Mouse (Mus musculus): Measurements from ENCODE around the gene Pdzrn3. TPM values are rescaled to one million over a fixed set of nuclear protein-coding genes. Genes with fewer than 3 reads are reported as not detected.

The Pdzrn3 gene
- total RNA-seq, 4 experiments from 2014 or later: 29.9 to 34.4 (median 32.5) TPM

- DNase-seq (ENCODE audit: low spot score in 2 of 2): no peak
Observed at GRCm38 (mm10) chr6:101261513-101261912, 116.2 kb downstream of the Pdzrn3 start.

- DNase-seq (ENCODE audit: low spot score in 2 of 2): no peak
Observed at GRCm38 (mm10) chr6:101259411-101259810, 118.3 kb downstream of the Pdzrn3 start.

GRCm38 (mm10) chr6:101257418-101257817 lies 120.3 kb downstream of the Pdzrn3 start:
- no peak for DNase-seq (ENCODE audit: low spot score in 2 of 2)

GRCm38 (mm10) chr6:101254652-101255051 lies 123.0 kb downstream of the Pdzrn3 start:
- no peak for DNase-seq (ENCODE audit: low spot score in 2 of 2)

- DNase-seq (ENCODE audit: low spot score in 2 of 2): peak in 1 of 2 experiments; percentile 75
Observed at GRCm38 (mm10) chr6:101251916-101252603, 125.6 kb downstream of the Pdzrn3 start.

- DNase-seq (ENCODE audit: low spot score in 2 of 2): no peak
Observed at GRCm38 (mm10) chr6:101251160-101251559, 126.5 kb downstream of the Pdzrn3 start.

- no peak for DNase-seq (ENCODE audit: low spot score in 2 of 2)
Observed at GRCm38 (mm10) chr6:101246137-101246536, 131.6 kb downstream of the Pdzrn3 start.

GRCm38 (mm10) chr6:101244355-101244754 lies 133.3 kb downstream of the Pdzrn3 start:
- DNase-seq (ENCODE audit: low spot score in 2 of 2): no peak

GRCm38 (mm10) chr6:101243189-101243815 lies 134.4 kb downstream of the Pdzrn3 start:
- DNase-seq (ENCODE audit: low spot score in 2 of 2): no peak

- no peak for DNase-seq (ENCODE audit: low spot score in 2 of 2)
Observed at GRCm38 (mm10) chr6:101236641-101237246, 141.0 kb downstream of the Pdzrn3 start.

- DNase-seq (ENCODE audit: low spot score in 2 of 2): no peak
Observed at GRCm38 (mm10) chr6:101236230-101236629, 141.5 kb downstream of the Pdzrn3 start.

GRCm38 (mm10) chr6:101234349-101234748 lies 143.3 kb downstream of the Pdzrn3 start:
- DNase-seq (ENCODE audit: low spot score in 2 of 2): no peak

- DNase-seq (ENCODE audit: low spot score in 2 of 2): no peak
Observed at GRCm38 (mm10) chr6:101233680-101234079, 144.0 kb downstream of the Pdzrn3 start.

GRCm38 (mm10) chr6:101227294-101227855 lies 150.3 kb downstream of the Pdzrn3 start:
- DNase-seq (ENCODE audit: low spot score in 2 of 2): no peak

GRCm38 (mm10) chr6:101220307-101220706 lies 157.4 kb downstream of the Pdzrn3 start:
- DNase-seq (ENCODE audit: low spot score in 2 of 2): no peak

GRCm38 (mm10) chr6:101219004-101219403 lies 158.7 kb downstream of the Pdzrn3 start:
- DNase-seq (ENCODE audit: low spot score in 2 of 2): no peak

GRCm38 (mm10) chr6:101218197-101218596 lies 159.5 kb downstream of the Pdzrn3 start:
- DNase-seq (ENCODE audit: low spot score in 2 of 2): no peak

- no peak for DNase-seq (ENCODE audit: low spot score in 2 of 2)
Observed at GRCm38 (mm10) chr6:101217756-101218155, 159.9 kb downstream of the Pdzrn3 start.

- DNase-seq (ENCODE audit: low spot score in 2 of 2): peak in 1 of 2 experiments; percentile 28
Observed at GRCm38 (mm10) chr6:101215436-101215791, 162.3 kb downstream of the Pdzrn3 start.

- no peak for DNase-seq (ENCODE audit: low spot score in 2 of 2)
Observed at GRCm38 (mm10) chr6:101214734-101215435, 162.8 kb downstream of the Pdzrn3 start.

GRCm38 (mm10) chr6:101213066-101213465 lies 164.6 kb downstream of the Pdzrn3 start:
- no peak for DNase-seq (ENCODE audit: low spot score in 2 of 2)

- no peak for DNase-seq (ENCODE audit: low spot score in 2 of 2)
Observed at GRCm38 (mm10) chr6:101212086-101212485, 165.6 kb downstream of the Pdzrn3 start.

Measured in left cerebral cortex, adult 8-10 months (tissue).